Mouse (Mus musculus): ENCODE measurements around the gene Gm10681. TPM values are rescaled to one million over a fixed set of nuclear protein-coding genes. Genes with fewer than 3 reads are reported as not detected.

The Gm10681 gene
- polyA plus RNA-seq (2012; rRNA removed): 0.12 and 0.20 TPM in 2 replicates

GRCm38 (mm10) chr3:98588707-98589106 is at the start of gene Gm10681:
Gene Gm10681, minus strand, starts transcription at chr3:98588807.

GRCm38 (mm10) chr3:98630152-98630551 is 41.5 kb upstream of the Gm10681 start, which contains the start of gene Hsd3b5:
Gene Hsd3b5, minus strand, starts transcription at chr3:98630252.

GRCm38 (mm10) chr3:98510414-98510813 is 78.2 kb downstream of the Gm10681 start, which contains the start of gene Hsd3b4:
Gene Hsd3b4, minus strand, starts transcription at chr3:98510514.

Other genes with a start within 250 kb of the Gm10681 start
- gene Phgdh, start 248.8 kb downstream of the Gm10681 start, polyA plus RNA-seq (2012; rRNA removed): 78.0 and 91.3 TPM in 2 replicates
- gene Zfp697, start 206.3 kb downstream of the Gm10681 start, polyA plus RNA-seq (2012; rRNA removed): 1.9 and 2.3 TPM in 2 replicates
- gene Gm4450, start 131.7 kb downstream of the Gm10681 start, polyA plus RNA-seq (2012; rRNA removed): not detected in 2 replicates
- 0.12 and 0.20 TPM in 2 replicates for gene Hsd3b4, start 78.3 kb downstream of the Gm10681 start, polyA plus RNA-seq (2012; rRNA removed)
- 0.82 and 1.1 TPM in 2 replicates for gene Hsd3b5, start 41.4 kb upstream of the Gm10681 start, polyA plus RNA-seq (2012; rRNA removed)
- gene Hsd3b2, start 135.7 kb upstream of the Gm10681 start, polyA plus RNA-seq (2012; rRNA removed): 3.1 and 4.0 TPM in 2 replicates
- 142 and 179 TPM in 2 replicates for gene Hsd3b3, start 174.3 kb upstream of the Gm10681 start, polyA plus RNA-seq (2012; rRNA removed)
- gene Hsd3b6, start 225.6 kb upstream of the Gm10681 start, polyA plus RNA-seq (2012; rRNA removed): 23.1 and 43.7 TPM in 2 replicates